Mouse (Mus musculus): Measurements from ENCODE around the gene Clip3.

Clip3 gene

GRCm38 (mm10) chr7:30278911-30279310 is 12.6 kb upstream of the Clip3 start:
- peak overlapping the region; percentile 98 for H3K4me3 ChIP-seq (replicated peaks; ENCODE audit: low read length)
- H3K4me1 ChIP-seq (replicated peaks; ENCODE audit: low read depth, low read length) = peaks cover 68% of the 10 kb centered on the region
- no peaks in the 10 kb centered on the region for H3K27me3 ChIP-seq (ENCODE audit: insufficient read depth, low read length)
- no peaks in the 10 kb centered on the region for H3K9me3 ChIP-seq (ENCODE audit: low read length)
- TF ChIP-seq CTCF (conservative IDR thresholded peaks at IDR 0.05; ENCODE audit: low read length) = no peak
- TF ChIP-seq POU5F1 (IDR thresholded peaks at IDR 0.05; ENCODE audit: borderline replicate concordance, low read length) = no peak
- TF ChIP-seq NANOG (IDR thresholded peaks at IDR 0.05; ENCODE audit: borderline replicate concordance, low read length) = no peak
- peaks cover 42% of the 10 kb centered on the region for H3K36me3 ChIP-seq (ENCODE audit: insufficient read depth, low read length)

- no peaks in the 10 kb centered on the region for H3K27me3 ChIP-seq (ENCODE audit: insufficient read depth, low read length)
- H3K4me1 ChIP-seq (replicated peaks; ENCODE audit: low read depth, low read length) = peaks cover 68% of the 10 kb centered on the region
- H3K4me3 ChIP-seq (replicated peaks; ENCODE audit: low read length) = peak overlapping the region; percentile 98
- no peaks in the 10 kb centered on the region for H3K9me3 ChIP-seq (ENCODE audit: low read length)
- TF ChIP-seq POU5F1 (IDR thresholded peaks at IDR 0.05; ENCODE audit: borderline replicate concordance, low read length) (no peak), CTCF (conservative IDR thresholded peaks at IDR 0.05; ENCODE audit: low read length) (no peak), NANOG (IDR thresholded peaks at IDR 0.05; ENCODE audit: borderline replicate concordance, low read length) (no peak)
- H3K36me3 ChIP-seq (ENCODE audit: insufficient read depth, low read length) = peaks cover 35% of the 10 kb centered on the region
Measured at GRCm38 (mm10) chr7:30279536-30279935, 12.0 kb upstream of the Clip3 start.

GRCm38 (mm10) chr7:30279951-30280669 is 11.4 kb upstream of the Clip3 start, which contains the start of the genes Thap8 and Wdr62:
Gene Thap8 (plus strand): TSS chr7:30280094.
Gene Wdr62 (minus strand): TSS chr7:30280419.
- TF ChIP-seq CTCF (conservative IDR thresholded peaks at IDR 0.05; ENCODE audit: low read length) (no peak), NANOG (IDR thresholded peaks at IDR 0.05; ENCODE audit: borderline replicate concordance, low read length) (no peak)
- H3K9me3 ChIP-seq (ENCODE audit: low read length) = no peaks in the 10 kb centered on the region
- peak within 1 kb of the TSS; percentile 98 for H3K4me3 ChIP-seq (replicated peaks; ENCODE audit: low read length)
- H3K36me3 ChIP-seq (ENCODE audit: insufficient read depth, low read length) = peaks cover 30% of the 10 kb centered on the region
- no peaks in the 10 kb centered on the region for H3K27me3 ChIP-seq (ENCODE audit: insufficient read depth, low read length)
- peaks cover 65% of the 10 kb centered on the region for H3K4me1 ChIP-seq (replicated peaks; ENCODE audit: low read depth, low read length)

GRCm38 (mm10) chr7:30280670-30281138 is 10.8 kb upstream of the Clip3 start:
- Histone ChIP-seq H3K4me1 (replicated peaks; ENCODE audit: low read depth, low read length) (peaks cover 61% of the 10 kb centered on the region), H3K36me3 (ENCODE audit: insufficient read depth, low read length) (peaks cover 25% of the 10 kb centered on the region), H3K4me3 (replicated peaks; ENCODE audit: low read length) (peak overlapping the region; percentile 98), H3K9me3 (ENCODE audit: low read length) (no peaks in the 10 kb centered on the region), H3K27me3 (ENCODE audit: insufficient read depth, low read length) (no peaks in the 10 kb centered on the region)
- TF ChIP-seq POU5F1 (IDR thresholded peaks at IDR 0.05; ENCODE audit: borderline replicate concordance, low read length) (no peak), NANOG (IDR thresholded peaks at IDR 0.05; ENCODE audit: borderline replicate concordance, low read length) (no peak), CTCF (conservative IDR thresholded peaks at IDR 0.05; ENCODE audit: low read length) (no peak)

- peak overlapping the region; percentile 98 for H3K4me3 ChIP-seq (replicated peaks; ENCODE audit: low read length)
- H3K27me3 ChIP-seq (ENCODE audit: insufficient read depth, low read length) = no peaks in the 10 kb centered on the region
- no peak for TF ChIP-seq NANOG (IDR thresholded peaks at IDR 0.05; ENCODE audit: borderline replicate concordance, low read length)
- no peak for TF ChIP-seq CTCF (conservative IDR thresholded peaks at IDR 0.05; ENCODE audit: low read length)
- TF ChIP-seq POU5F1 (IDR thresholded peaks at IDR 0.05; ENCODE audit: borderline replicate concordance, low read length) = no peak
- H3K9me3 ChIP-seq (ENCODE audit: low read length) = no peaks in the 10 kb centered on the region
- H3K4me1 ChIP-seq (replicated peaks; ENCODE audit: low read depth, low read length) = peaks cover 63% of the 10 kb centered on the region
- peaks cover 19% of the 10 kb centered on the region for H3K36me3 ChIP-seq (ENCODE audit: insufficient read depth, low read length)
Measured at GRCm38 (mm10) chr7:30281522-30281921, 10.0 kb upstream of the Clip3 start.

GRCm38 (mm10) chr7:30282740-30283139 is 8.8 kb upstream of the Clip3 start:
- H3K4me3 ChIP-seq (replicated peaks; ENCODE audit: low read length) = no peak overlapping the region
- peaks cover 9% of the 10 kb centered on the region for H3K36me3 ChIP-seq (ENCODE audit: insufficient read depth, low read length)
- peaks cover 65% of the 10 kb centered on the region for H3K4me1 ChIP-seq (replicated peaks; ENCODE audit: low read depth, low read length)
- no peaks in the 10 kb centered on the region for H3K9me3 ChIP-seq (ENCODE audit: low read length)
- no peak for TF ChIP-seq NANOG (IDR thresholded peaks at IDR 0.05; ENCODE audit: borderline replicate concordance, low read length)
- no peak for TF ChIP-seq POU5F1 (IDR thresholded peaks at IDR 0.05; ENCODE audit: borderline replicate concordance, low read length)
- no peak for TF ChIP-seq CTCF (conservative IDR thresholded peaks at IDR 0.05; ENCODE audit: low read length)
- H3K27me3 ChIP-seq (ENCODE audit: insufficient read depth, low read length) = no peaks in the 10 kb centered on the region

GRCm38 (mm10) chr7:30286701-30287410 is 4.7 kb upstream of the Clip3 start:
- Histone ChIP-seq H3K4me3 (replicated peaks; ENCODE audit: low read length) (no peak overlapping the region), H3K9me3 (ENCODE audit: low read length) (no peaks in the 10 kb centered on the region), H3K4me1 (replicated peaks; ENCODE audit: low read depth, low read length) (peaks cover 68% of the 10 kb centered on the region), H3K36me3 (ENCODE audit: insufficient read depth, low read length) (no peaks in the 10 kb centered on the region), H3K27me3 (ENCODE audit: insufficient read depth, low read length) (no peaks in the 10 kb centered on the region)
- TF ChIP-seq NANOG (IDR thresholded peaks at IDR 0.05; ENCODE audit: borderline replicate concordance, low read length) (no peak), POU5F1 (IDR thresholded peaks at IDR 0.05; ENCODE audit: borderline replicate concordance, low read length) (no peak), CTCF (conservative IDR thresholded peaks at IDR 0.05; ENCODE audit: low read length) (no peak)

GRCm38 (mm10) chr7:30288046-30288445 is 3.5 kb upstream of the Clip3 start:
- no peaks in the 10 kb centered on the region for H3K9me3 ChIP-seq (ENCODE audit: low read length)
- peaks cover 62% of the 10 kb centered on the region for H3K4me1 ChIP-seq (replicated peaks; ENCODE audit: low read depth, low read length)
- no peak overlapping the region for H3K4me3 ChIP-seq (replicated peaks; ENCODE audit: low read length)
- no peaks in the 10 kb centered on the region for H3K27me3 ChIP-seq (ENCODE audit: insufficient read depth, low read length)
- H3K36me3 ChIP-seq (ENCODE audit: insufficient read depth, low read length) = no peaks in the 10 kb centered on the region
- no peak for TF ChIP-seq NANOG (IDR thresholded peaks at IDR 0.05; ENCODE audit: borderline replicate concordance, low read length)
- no peak for TF ChIP-seq POU5F1 (IDR thresholded peaks at IDR 0.05; ENCODE audit: borderline replicate concordance, low read length)
- no peak for TF ChIP-seq CTCF (conservative IDR thresholded peaks at IDR 0.05; ENCODE audit: low read length)
